Mouse (Mus musculus) MEL (cell line): ENCODE measurements around the gene Megf8. TPM values are rescaled to one million over a fixed set of nuclear protein-coding genes. Genes with fewer than 3 reads are reported as not detected.

Experiments used
- DNase-seq: peaks from one replicate; pipeline ENCODE4 v3.0.0; 2011; ENCODE audit warnings: low read depth, low spot score
- H3K27ac ChIP-seq: 2 replicates; pipeline ENCODE4 v1.5.1; 2012; ENCODE audit warnings: low read depth, mild to moderate bottlenecking, control low read depth, low read length, moderate library complexity; ENCODE audit not compliant: control insufficient read depth
- H3K27me3 ChIP-seq, 2 experiments: fragments of 150-350 bp in 1 of 2; sonication (generic) in 1 of 2; 2 replicates each; pipeline ENCODE4 v1.6.1; 2012; ENCODE audit warnings: low read length in 2 of 2, mild to moderate bottlenecking in 2 of 2, improper control_type of control experiment in 1 of 2, moderate library complexity in 1 of 2; ENCODE audit not compliant: insufficient read depth in 2 of 2, control insufficient read depth in 1 of 2
- H3K36me3 ChIP-seq, 2 experiments: 2 replicates each; pipeline ENCODE4 v1.6.1; 2012 to 2014; ENCODE audit warnings: low read length in 2 of 2, improper control_type of control experiment in 1 of 2, inconsistent platforms in 1 of 2, mild to moderate bottlenecking in 1 of 2; ENCODE audit not compliant: insufficient read depth in 2 of 2, control insufficient read depth in 1 of 2
- H3K4me1 ChIP-seq, 2 experiments: fragments of 150-350 bp in 1 of 2; sonication (generic) in 1 of 2; 2 replicates each; pipeline ENCODE4 v1.6.1; 2012; ENCODE audit warnings: low read length in 2 of 2, improper control_type of control experiment in 1 of 2, mild to moderate bottlenecking in 1 of 2; ENCODE audit not compliant: insufficient read depth in 2 of 2, control insufficient read depth in 1 of 2
- H3K4me3 ChIP-seq, 2 experiments: fragments of 150-350 bp in 1 of 2; sonication (generic) in 1 of 2; 2 replicates each; pipeline ENCODE4 v1.5.1; 2012; ENCODE audit warnings: low read depth in 2 of 2, low read length in 2 of 2, mild to moderate bottlenecking in 2 of 2, moderate library complexity in 2 of 2, control low read depth in 1 of 2, improper control_type of control experiment in 1 of 2; ENCODE audit not compliant: control insufficient read depth in 1 of 2, insufficient read depth in 1 of 2
- H3K79me2 ChIP-seq: 2 replicates; pipeline ENCODE4 v1.6.1; 2012; ENCODE audit warnings: mild to moderate bottlenecking, low read length, moderate library complexity; ENCODE audit not compliant: control insufficient read depth, poor library complexity, insufficient read depth
- H3K9ac ChIP-seq: 2 replicates; pipeline ENCODE4 v1.6.1; 2012; ENCODE audit warnings: low read depth, mild to moderate bottlenecking, control low read depth, low read length, moderate library complexity; ENCODE audit not compliant: control insufficient read depth, poor library complexity, severe bottlenecking
- H3K9me3 ChIP-seq: fragments of 150-350 bp; sonication (generic); replicated peaks from 2 replicates; pipeline ENCODE4 v1.6.1; 2012; ENCODE audit warnings: mild to moderate bottlenecking, low read length, improper control_type of control experiment, moderate library complexity; ENCODE audit not compliant: insufficient read depth
- BHLHE40 ChIP-seq: IDR thresholded peaks from 2 replicates; pipeline ENCODE4 v1.6.1; 2012; ENCODE audit warnings: low read depth, mild to moderate bottlenecking, inconsistent platforms, low read length, improper control_type of control experiment, borderline replicate concordance
- CHD1 ChIP-seq: IDR thresholded peaks from 2 replicates; pipeline ENCODE4 v1.6.1; 2012; ENCODE audit warnings: low read depth, mild to moderate bottlenecking, inconsistent platforms, low read length, improper control_type of control experiment
- E2F4 ChIP-seq: IDR thresholded peaks from 2 replicates; pipeline ENCODE4 v1.6.1; 2011; ENCODE audit warnings: low read depth, low read length, improper control_type of control experiment, borderline replicate concordance
- ELF1 ChIP-seq: IDR thresholded peaks from 2 replicates; pipeline ENCODE4 v1.6.1; 2014; ENCODE audit warnings: low read depth, mild to moderate bottlenecking, inconsistent platforms, low read length, improper control_type of control experiment, moderate library complexity
- EP300 ChIP-seq, 2 experiments: IDR thresholded peaks; 2 replicates each; pipeline ENCODE4 v1.6.1; 2011; ENCODE audit warnings: improper control_type of control experiment in 2 of 2, low read length in 2 of 2, low read depth in 1 of 2, mild to moderate bottlenecking in 1 of 2
- ETS1 ChIP-seq: IDR thresholded peaks from 2 replicates; pipeline ENCODE4 v1.6.1; 2012; ENCODE audit warnings: low read depth, mild to moderate bottlenecking, inconsistent platforms, low read length, improper control_type of control experiment, moderate library complexity
- GATA1 ChIP-seq: IDR thresholded peaks from 2 replicates; pipeline ENCODE4 v1.6.1; 2011; ENCODE audit warnings: low read depth, low read length, improper control_type of control experiment
- HCFC1 ChIP-seq: IDR thresholded peaks from 2 replicates; pipeline ENCODE4 v1.6.1; 2012; ENCODE audit warnings: low read depth, mild to moderate bottlenecking, inconsistent platforms, low read length, improper control_type of control experiment, moderate library complexity
- JUND ChIP-seq: IDR thresholded peaks from 2 replicates; pipeline ENCODE4 v1.6.1; 2011; ENCODE audit warnings: low read depth, mild to moderate bottlenecking, improper control_type of control experiment, low read length
- MAFK ChIP-seq: IDR thresholded peaks from 2 replicates; pipeline ENCODE4 v1.6.1; 2011; ENCODE audit warnings: low read depth, mild to moderate bottlenecking, low read length, improper control_type of control experiment, borderline replicate concordance
- MAX ChIP-seq: IDR thresholded peaks from 2 replicates; pipeline ENCODE4 v1.6.1; 2011; ENCODE audit warnings: low read length, improper control_type of control experiment
- MAZ ChIP-seq: IDR thresholded peaks from 2 replicates; pipeline ENCODE4 v1.6.1; 2012; ENCODE audit warnings: low read depth, mild to moderate bottlenecking, inconsistent platforms, low read length, improper control_type of control experiment
- MEF2A ChIP-seq: IDR thresholded peaks from 2 replicates; pipeline ENCODE4 v1.6.1; 2014; ENCODE audit warnings: low read depth, mild to moderate bottlenecking, inconsistent platforms, low read length, improper control_type of control experiment; ENCODE audit not compliant: poor library complexity, insufficient replicate concordance, severe bottlenecking; ENCODE audit errors: extremely low read depth
- MXI1 ChIP-seq: IDR thresholded peaks from 2 replicates; pipeline ENCODE4 v1.6.1; 2011; ENCODE audit warnings: mild to moderate bottlenecking, low read depth, low read length, improper control_type of control experiment
- POLR2A ChIP-seq, 2 experiments: IDR thresholded peaks; 2 replicates each; pipeline ENCODE4 v1.6.1; 2011 to 2012; ENCODE audit warnings: low read length in 2 of 2, mild to moderate bottlenecking in 2 of 2, control low read depth in 1 of 2, improper control_type of control experiment in 1 of 2, low read depth in 1 of 2, moderate library complexity in 1 of 2; ENCODE audit not compliant: control insufficient read depth in 1 of 2, insufficient read depth in 1 of 2, poor library complexity in 1 of 2
- POLR2AphosphoS5 ChIP-seq: IDR thresholded peaks from 2 replicates; pipeline ENCODE4 v1.6.1; 2012; ENCODE audit warnings: low read depth, borderline replicate concordance, mild to moderate bottlenecking, inconsistent platforms, low read length, moderate library complexity, mixed read lengths
- SIN3A ChIP-seq: IDR thresholded peaks from 2 replicates; pipeline ENCODE4 v1.6.1; 2012; ENCODE audit warnings: low read length, improper control_type of control experiment, inconsistent platforms
- TBP ChIP-seq: IDR thresholded peaks from 2 replicates; pipeline ENCODE4 v1.8.0; 2011; ENCODE audit warnings: low read depth, low read length, improper control_type of control experiment
- TCF12 ChIP-seq: IDR thresholded peaks from 2 replicates; pipeline ENCODE4 v1.6.1; 2014; ENCODE audit warnings: low read depth, mild to moderate bottlenecking, inconsistent platforms, low read length, improper control_type of control experiment, moderate library complexity
- USF2 ChIP-seq, 2 experiments: IDR thresholded peaks; 2 replicates each; pipeline ENCODE4 v1.6.1; 2011 to 2012; ENCODE audit warnings: improper control_type of control experiment in 2 of 2, low read length in 2 of 2, borderline replicate concordance in 1 of 2, inconsistent platforms in 1 of 2, low read depth in 1 of 2, mild to moderate bottlenecking in 1 of 2; ENCODE audit not compliant: insufficient read depth in 1 of 2
- polyA plus RNA-seq, 2 experiments: library from polyadenylated mRNA; stranded (reverse) in 1 of 2; unstranded in 1 of 2; fragments of >175 nt in 1 of 2; fragments of >200 nt in 1 of 2; gene quantifications; 2 replicates each; pipeline versions ENCODE4 v1.2.1 to v1.2.4; 2012; ENCODE audit warnings: low replicate concordance in 2 of 2, low read depth in 1 of 2; ENCODE audit not compliant: insufficient read length in 2 of 2, insufficient read depth in 1 of 2, missing spikeins in 1 of 2
- total RNA-seq: library from RNA; depleted of rRNA; stranded (reverse); fragments of 300-350 nt; gene quantifications from 2 replicates; pipeline ENCODE4 v1.2.3, GENCODE M21; 2012

The Megf8 gene
- total and polyA plus RNA-seq, 3 experiments: 12.7 to 22.0 TPM; not detected in 1

DNA sequence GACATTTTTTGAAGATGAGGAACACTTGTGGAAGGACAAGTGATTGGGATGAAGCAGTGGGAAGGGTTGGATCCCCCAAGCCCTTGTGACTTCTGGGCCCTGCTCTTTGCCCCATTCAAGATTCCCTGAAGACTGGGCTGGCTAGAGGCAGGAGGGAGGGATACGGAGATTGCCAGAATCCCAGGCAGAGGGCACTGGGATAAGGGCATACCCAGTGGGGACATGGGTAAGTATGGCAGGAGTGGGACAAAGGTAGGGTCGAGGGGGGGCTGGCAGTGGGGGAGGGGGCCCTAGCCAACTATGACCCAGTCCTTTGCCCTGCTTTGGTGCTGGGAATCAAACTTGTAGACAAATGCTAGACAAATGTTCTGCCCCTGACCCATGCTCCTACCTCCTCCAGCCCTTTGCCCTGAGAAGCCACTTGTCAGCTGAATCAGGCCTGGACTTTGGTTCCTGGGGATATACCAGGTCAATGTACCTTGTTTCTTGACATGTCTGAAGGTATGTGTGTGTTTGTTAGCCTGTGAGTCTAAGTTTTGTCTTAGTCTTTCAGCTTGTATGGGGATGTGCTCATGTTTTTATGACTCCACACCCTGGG, 75.0 kb downstream of the Megf8 start:
- no peak overlapping the region for H3K9ac ChIP-seq
- no peak for DNase-seq
- no peak overlapping the region for H3K4me3 ChIP-seq
- H3K27me3 ChIP-seq: no peaks in the 10 kb centered on the region
- H3K4me1 ChIP-seq: peaks cover 15 to 31% of the 10 kb centered on the region in 2 experiments
- no peaks in the 10 kb centered on the region; the same call in 1 of the 2 replicates for H3K79me2 ChIP-seq
- H3K36me3 ChIP-seq: peaks cover 0 to 23% of the 10 kb centered on the region in 2 experiments; a peak in 2 of 4 replicates
- no peak overlapping the region for H3K27ac ChIP-seq
- no peaks in the 10 kb centered on the region for H3K9me3 ChIP-seq
- TF ChIP-seq MAFK: no peak
- TF ChIP-seq POLR2A (IDR thresholded peaks at IDR 0.05; ENCODE audit: control insufficient read depth in 1 of 2, insufficient read depth in 1 of 2, low read depth in 1 of 2, low read length in 2 of 2, poor library complexity in 1 of 2): no peak
- TF ChIP-seq ELF1: no peak
- TF ChIP-seq HCFC1: no peak
- TF ChIP-seq GATA1: no peak
- TF ChIP-seq BHLHE40: no peak
- TF ChIP-seq MEF2A: no peak
- TF ChIP-seq E2F4: no peak
- TF ChIP-seq MXI1: no peak
- TF ChIP-seq, all 39 proteins: peak for 0

DNA sequence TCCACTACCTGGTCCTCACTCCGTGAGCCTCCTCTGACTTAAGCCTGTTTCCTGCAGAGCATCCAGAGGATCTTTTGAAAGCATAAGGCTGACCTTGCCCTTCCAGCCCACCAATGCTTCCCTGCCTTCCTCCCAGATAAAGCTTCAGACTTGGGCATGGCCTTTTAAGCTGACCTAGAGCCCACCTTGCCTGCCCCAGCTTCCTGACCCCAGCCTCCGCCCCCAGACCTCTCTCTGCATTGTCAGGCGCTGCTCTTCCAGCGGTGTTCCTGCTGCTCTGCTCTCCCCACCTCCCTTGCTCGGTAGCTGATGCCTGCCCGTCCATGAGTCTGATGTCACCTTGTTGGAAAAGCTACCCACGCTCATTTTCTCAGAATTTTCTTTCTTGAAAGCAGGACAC, 75.9 kb downstream of the Megf8 start:
- TF ChIP-seq SIN3A (no peak), ETS1 (no peak), POLR2A (IDR thresholded peaks at IDR 0.05; ENCODE audit: control insufficient read depth in 1 of 2, insufficient read depth in 1 of 2, low read depth in 1 of 2, low read length in 2 of 2, poor library complexity in 1 of 2) (no peak), TBP (no peak), EP300 (IDR thresholded peaks at IDR 0.05; ENCODE audit: low read depth in 1 of 2, low read length in 2 of 2) (no peak), MAX (no peak), CHD1 (no peak), MXI1 (no peak), MAZ (no peak), POLR2AphosphoS5 (no peak), TCF12 (no peak), JUND (no peak), USF2 (IDR thresholded peaks at IDR 0.05; ENCODE audit: borderline replicate concordance in 1 of 2, insufficient read depth in 1 of 2, low read depth in 1 of 2, low read length in 2 of 2) (no peak)
- no peak overlapping the region for H3K9ac ChIP-seq
- no peaks in the 10 kb centered on the region for H3K27me3 ChIP-seq
- H3K4me1 ChIP-seq: peaks cover 9 to 22% of the 10 kb centered on the region in 2 experiments; a peak in 3 of 4 replicates
- H3K4me3 ChIP-seq: no peak overlapping the region
- no peaks in the 10 kb centered on the region for H3K9me3 ChIP-seq
- peaks cover 0 to 14% of the 10 kb centered on the region in 2 experiments; a peak in 2 of 4 replicates for H3K36me3 ChIP-seq
- H3K79me2 ChIP-seq: no peaks in the 10 kb centered on the region; the same call in 1 of the 2 replicates
- H3K27ac ChIP-seq: no peak overlapping the region
- no peak for DNase-seq
